Mouse (Mus musculus): ENCODE measurements around the gene 4933415A04Rik. TPM values are rescaled to one million over a fixed set of nuclear protein-coding genes. Genes with fewer than 3 reads are reported as not detected.
A peak's percentile ranks its signal among the peaks of the same experiment; 100 is the strongest.

4933415A04Rik gene
- total RNA-seq, 2 experiments from 2014 or later: 0.12 TPM; not detected in 1

DNA sequence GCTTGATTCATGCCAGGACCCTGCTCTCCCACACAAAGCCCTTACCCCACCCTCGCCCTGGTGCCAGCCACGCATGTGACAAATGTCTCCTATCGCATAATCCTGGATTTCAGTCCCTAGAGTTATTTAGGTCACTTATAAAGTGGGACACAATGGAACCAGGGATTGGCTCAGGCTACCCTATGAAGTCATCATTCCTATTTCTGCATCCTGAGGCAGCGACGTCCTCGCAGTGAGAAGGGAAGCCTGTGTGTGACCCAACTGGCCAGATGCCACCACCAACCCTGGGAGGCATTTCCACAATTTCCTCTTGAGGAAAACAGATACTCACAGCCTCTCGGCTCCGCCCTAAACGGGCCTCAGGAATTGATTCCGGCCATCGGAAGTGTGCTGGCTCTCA, 17.2 kb upstream of the 4933415A04Rik start:
- DNase-seq (ENCODE audit: low spot score): peak; percentile 68

DNA sequence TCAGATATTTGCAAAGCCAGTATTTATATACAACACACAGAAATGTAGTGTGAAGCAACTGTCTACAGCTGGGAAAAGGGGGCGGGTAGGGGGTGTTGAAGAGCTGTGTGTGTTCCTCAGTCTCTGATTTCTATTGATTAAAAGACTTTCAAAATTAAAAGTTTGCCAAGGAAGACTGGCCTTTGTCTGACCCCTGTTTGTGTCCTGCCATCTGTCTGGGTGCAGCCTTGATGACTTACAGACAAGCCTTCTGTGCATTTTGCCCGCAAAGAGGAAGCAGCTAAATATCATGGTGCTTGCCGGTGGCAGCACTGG, 11.8 kb upstream of the 4933415A04Rik start:
- no peak for DNase-seq (ENCODE audit: low spot score)

DNA sequence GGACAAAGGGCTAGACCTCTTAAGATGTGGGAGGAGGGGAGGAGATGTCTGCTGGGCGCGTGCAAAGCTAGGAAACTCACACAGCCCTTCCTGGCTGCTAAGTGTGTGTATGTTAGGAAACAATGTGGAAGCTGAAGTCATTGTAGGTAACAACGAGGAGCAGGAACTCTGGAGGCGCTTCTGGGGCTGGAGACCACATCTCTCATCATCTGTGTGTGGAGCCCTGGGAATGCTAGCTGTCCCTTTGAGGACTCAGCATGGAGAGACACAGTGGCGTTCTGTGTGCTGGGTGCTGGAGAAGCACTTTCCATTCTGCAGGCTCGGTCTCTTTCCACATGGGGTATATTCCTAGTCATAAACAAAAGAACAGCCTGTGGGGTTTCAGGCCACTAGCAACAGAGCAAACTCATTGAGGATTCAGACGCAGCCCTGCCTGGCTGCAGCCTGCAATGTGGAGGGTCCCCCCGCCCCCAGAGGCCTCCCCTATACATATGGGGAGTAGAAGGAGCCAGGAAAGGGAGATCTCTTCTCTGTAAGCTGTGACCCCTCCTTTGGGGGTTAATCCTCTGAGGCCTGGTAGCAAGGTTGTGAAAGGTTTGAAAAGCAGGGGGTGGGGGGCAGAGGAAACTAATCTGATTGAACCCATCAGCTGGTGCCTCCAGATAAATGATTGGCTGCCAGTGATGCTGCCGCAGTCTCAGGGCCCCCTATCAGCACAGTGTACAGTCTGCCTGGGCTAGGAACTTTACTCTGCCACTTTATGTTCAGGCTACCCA, 11.3 kb upstream of the 4933415A04Rik start:
- no peak for DNase-seq (ENCODE audit: low spot score)

DNA sequence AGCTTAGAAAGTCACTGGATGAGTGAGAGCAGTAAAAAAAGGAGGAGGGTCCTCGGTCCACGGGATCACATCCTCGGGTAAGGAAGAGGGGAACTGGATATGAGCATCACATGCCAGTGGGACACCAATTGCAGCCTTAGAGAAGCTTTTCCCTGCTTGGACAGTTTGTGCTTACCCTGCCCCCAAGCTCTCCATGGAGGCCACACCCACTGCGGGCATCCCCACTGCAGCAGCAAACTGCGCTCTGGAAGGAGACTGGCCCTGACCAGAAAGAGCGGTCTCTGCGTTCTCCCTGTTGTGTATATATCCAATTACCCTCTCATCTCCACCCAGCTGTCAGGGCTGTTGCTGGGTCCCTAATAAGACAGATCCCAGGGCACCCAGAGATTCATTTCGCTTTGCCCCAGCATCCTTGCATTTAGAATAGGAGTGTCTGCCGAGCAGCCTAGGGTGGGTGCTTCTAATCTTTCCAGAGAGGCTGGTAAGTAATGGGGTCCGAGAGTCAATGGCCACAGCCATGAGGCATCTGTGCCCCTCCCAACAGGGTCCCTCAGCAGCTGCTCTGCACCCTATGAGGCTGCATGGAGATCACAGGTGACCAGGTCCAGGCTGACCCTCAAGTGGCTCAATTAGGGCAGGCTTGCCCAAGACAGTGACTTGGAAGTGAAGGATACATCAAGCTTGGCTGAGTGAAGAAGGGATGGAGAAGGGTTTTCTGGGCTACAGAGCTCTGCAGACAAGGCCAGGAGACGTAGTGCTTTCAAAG, 8.9 kb upstream of the 4933415A04Rik start:
- no peak for DNase-seq (ENCODE audit: low spot score)

DNA sequence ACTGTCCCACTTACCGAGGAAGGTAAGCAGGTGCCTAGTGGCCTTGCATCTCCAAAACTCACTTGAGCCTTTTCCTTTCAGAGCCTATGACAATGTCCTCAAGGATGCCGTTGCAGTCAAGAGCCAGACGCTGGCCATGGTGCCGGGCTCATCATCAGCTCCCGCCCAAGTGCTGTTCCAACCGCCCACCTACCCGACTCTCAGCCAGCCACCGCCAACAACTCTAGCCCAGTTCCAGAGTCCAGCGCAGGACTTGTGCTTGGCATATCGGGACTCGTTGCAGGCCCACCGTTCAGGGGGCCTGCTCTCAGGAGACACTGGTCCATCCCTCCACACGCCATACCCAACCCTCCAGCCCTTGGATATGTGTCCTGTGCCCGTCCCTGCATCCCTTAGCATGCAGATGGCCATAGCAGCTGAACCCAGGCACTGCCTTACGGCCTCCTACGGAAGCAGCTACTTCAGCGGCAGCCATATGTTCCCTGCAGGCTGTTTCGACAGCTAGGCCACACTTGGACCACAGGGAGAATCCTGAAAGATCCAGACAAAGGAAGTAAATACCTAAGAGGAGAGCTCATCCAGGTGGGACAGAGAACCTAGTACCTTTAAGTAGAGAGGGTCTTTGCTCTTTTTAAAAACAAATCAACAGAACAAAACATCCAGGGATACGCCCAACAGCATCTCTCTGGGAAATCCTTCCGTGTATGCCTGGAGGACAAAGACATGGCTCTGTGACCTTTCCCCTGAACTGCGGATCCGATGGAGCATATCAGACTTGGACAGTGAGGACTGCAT, 1.4 kb upstream of the 4933415A04Rik start:
- no peak for DNase-seq (ENCODE audit: low spot score)

DNA sequence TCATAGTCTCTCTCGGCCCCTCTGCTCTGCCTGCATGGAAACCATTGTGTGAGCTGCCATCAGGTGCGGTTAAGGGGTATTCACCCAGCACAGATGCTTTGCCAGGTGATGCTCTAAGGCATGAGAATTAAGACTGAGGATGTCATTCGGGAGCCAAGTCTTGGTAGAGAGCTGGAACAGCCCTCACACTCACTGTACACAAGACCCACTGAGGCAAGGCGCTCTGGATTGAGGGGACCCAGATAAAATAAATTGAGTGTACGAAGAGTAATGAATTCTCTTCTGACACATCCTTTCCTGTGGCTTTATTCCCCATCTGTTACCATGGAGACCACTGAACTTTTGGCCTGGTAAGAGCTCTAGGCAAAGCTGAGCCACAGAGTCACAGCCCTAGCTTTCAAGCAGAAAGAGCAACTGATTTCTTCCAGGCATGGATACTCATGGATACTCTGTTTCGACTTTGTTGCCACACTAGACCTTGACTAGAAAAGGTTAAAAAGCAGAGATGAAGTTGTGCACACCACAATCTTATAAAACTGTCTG, 2.8 kb downstream of the 4933415A04Rik start:
- DNase-seq (ENCODE audit: low spot score): no peak

DNA sequence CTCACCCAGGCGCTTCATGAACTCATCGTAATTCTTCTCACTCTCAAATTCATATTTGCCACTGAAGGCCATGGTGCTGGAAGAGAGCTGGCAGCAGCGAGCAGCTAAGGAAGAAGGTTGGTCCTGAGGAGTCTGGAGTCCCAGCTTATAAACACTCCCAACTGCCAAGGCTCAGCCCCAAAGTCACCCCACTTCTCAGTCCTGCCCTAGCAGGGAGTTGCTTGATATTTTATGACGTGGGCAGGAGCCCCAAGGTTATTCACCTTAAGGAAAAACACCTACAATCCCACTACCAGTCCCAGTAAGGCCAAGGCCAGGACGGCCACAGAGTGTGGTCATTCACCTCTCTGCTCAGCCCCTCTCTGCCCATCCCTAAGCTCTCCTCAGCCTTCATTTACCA, 14.6 kb downstream of the 4933415A04Rik start, which contains the start of gene Fabp6:
Fabp6 (minus strand) TSS at position 101 of the 400 bp plus-strand sequence.
- DNase-seq (ENCODE audit: low spot score): no peak

DNA sequence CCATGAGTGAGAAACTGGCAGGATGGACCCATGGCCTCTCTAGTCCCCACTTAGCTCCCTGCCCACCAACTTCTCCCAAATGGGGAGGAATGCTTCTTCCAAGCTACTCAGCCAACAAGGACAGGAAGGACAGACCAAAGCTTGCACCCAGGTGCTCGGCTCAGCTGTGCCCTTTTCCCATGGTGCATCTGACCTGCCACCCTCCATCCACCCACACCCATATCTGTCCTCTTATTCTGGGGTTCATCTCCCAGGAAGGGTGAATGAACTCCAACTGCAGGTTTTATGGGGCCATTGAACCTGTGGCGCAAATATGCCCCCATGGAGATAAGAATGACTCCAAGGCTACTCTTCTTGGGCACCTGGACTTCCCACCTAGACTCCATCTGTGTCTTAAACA, 17.4 kb downstream of the 4933415A04Rik start:
- DNase-seq (ENCODE audit: low spot score): no peak

DNA sequence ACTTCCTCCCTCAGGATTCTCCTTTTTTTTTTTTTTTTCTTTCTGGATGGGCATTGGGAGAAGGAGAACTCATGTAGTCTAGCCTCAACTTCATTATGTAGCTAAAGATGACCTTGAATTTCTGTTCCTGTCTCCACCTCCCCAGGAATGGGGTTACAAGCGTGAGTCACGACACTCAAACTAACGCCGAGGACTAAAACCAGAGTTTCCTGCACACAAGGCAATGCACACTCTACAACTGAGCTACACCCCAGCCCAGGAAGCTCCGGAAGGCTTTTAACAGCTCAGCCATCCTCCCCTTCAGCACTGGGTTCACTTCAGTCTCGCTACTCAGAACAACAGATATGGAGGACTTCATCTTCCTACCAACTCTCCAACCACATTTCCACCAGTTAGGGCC, 18.1 kb downstream of the 4933415A04Rik start:
- no peak for DNase-seq (ENCODE audit: low spot score)

DNA sequence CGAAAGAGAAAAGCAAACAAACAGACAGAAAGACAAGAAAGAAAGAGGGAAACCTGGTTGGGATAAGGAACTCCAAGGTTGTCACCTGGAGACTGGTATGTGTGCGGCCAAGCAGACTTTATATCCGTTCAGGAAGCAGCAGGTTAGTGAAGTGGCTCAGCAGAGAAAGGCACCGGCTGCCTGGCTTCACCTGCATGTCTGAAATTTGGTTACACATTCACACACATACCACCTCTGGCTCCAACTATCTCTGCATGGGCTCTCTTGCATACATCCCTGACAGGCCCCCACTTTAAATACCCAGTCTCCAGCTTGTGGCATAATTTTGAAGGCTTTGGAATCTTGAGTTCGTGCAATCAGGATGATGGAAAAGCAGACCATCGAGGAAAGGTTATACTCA, 19.0 kb downstream of the 4933415A04Rik start:
- no peak for DNase-seq (ENCODE audit: low spot score)

DNA sequence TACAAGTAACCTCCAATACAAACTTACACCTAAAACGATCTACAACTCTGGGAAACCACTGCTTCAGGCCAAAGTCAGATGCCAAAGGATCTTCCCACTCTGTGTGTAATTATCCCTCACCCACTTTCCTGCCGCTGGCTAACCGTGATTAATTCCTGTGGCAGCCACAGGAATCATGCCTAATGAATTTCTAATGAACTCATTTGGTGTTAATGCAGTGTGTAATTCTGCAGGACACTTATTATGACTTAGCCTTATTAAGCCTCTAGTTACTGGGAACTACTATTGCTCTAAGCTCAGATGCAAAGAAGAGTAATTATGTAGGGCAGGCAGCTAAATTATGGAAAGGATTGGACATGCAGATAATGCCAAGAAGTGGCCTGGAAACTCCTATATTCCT, 21.6 kb downstream of the 4933415A04Rik start:
- no peak for DNase-seq (ENCODE audit: low spot score)

DNA sequence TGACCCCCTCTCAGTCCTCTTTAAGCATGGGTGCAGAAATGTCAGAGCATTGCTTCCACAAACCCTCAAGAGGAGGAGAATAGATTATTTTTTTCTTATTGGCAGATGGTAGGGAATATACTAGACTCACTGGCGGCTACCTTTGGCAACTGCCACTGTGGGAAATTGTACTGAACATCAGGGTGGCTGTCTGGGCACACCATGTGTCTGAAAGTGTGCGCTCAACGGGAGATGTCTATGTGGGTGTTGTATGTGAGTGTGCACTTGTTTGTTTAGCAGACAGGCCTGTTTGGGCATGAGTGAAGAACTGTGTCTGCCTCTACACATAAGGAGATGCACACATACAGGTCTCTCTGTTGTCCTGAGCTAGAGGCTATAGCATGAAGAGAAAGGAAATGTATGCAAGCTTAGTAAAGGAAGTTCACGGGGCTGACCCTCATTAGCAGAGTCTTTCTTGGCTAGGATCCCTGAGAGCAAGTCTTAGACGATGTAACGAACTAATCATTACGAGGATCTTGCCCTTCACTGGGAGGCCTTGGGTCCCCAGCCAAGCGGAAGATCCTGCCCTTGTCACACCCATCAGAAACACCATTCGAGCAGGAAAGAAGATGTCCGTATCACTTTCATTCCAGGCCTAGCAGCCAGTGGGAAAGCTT, 23.3 kb downstream of the 4933415A04Rik start:
- DNase-seq (ENCODE audit: low spot score): no peak

DNA sequence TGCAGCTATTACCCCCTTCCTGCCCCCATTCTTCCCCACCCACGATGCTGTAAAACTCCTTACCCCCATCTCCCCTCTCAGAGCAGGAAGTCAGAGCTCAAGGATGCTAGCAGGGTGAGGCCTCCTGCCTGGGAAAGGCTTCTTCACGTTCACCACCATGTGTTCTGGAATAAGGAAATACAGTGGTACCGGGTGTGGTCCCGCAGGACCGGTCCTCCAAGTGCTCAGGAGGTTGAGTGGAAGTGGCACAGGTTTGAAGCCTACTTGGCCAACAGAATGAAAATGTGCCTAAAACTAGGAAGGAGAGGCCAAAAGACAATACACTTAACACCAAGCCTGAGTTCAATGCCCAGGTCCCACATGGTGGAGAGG, 23.8 kb downstream of the 4933415A04Rik start:
- no peak for DNase-seq (ENCODE audit: low spot score)

DNA sequence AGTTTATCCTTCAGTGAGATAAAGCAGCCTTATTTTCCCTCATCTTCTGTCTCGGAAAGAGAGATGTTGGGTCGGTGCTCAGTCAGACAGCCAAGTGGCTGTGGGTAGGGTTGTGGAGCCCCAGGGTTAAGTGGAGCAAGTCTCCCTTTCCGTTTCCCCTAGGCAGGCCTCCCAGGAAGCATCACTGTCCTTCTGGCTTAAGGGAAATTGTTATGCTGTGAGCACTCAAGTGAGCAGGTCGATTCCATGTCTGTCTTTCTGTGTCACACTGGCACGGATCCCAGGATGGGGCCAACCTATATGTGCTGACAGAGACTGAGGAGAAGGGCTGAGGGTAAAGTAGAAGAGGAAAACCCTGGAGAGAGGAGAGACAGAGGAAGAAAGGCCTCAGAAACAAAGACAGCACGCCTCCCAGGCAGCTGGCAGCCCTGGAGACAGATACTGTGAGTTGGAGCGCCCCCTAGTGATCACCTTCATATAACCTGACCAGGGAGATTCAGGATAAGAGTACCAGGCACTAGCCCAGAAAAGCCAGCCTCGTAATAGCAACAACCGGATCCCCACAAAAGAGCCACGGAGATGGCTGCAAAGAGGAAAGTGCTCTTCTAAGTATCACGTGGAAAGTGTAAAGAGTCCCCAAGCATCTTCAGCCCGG, 26.1 kb downstream of the 4933415A04Rik start:
- DNase-seq (ENCODE audit: low spot score): peak; percentile 62

DNA sequence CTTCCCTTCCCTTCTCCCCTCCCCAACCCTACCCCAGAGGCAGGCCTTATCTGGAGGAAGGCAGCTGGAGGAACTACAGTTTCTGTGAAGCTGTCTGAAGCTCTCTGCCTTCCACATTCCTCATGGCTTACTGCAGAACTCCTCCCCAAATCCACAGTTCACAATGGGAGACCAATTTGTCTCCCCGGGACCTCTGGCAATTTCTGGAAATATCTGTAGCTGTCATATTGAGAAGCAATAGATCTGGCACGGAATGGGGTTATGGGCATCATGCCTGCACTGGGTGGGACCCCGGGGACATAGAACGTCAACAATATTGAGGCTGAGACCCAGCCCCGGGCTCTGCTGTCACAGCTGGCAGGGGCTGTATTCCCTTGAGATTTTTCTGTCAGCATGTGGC, 31.1 kb downstream of the 4933415A04Rik start:
- peak; percentile 9 for DNase-seq (ENCODE audit: low spot score)

DNA sequence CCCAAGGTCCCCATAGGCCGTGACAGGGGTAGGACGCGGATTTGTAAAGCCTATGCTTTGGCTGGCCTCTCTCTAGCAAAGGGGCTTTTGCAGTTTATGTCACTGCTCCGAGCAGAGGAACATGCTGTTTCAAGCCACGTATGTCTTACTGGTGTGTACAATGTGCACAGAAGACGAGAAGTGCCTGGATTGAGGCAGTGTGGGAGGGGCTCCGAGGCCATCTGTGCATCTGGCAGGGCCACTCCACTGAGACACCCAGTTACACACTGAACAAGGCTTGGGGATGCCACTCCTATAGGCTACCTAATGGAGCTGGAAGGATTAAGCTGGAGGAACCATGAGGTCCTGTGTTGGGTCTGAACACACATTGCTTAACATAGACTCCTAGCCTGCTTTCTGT, 31.6 kb downstream of the 4933415A04Rik start:
- DNase-seq (ENCODE audit: low spot score): no peak

DNA sequence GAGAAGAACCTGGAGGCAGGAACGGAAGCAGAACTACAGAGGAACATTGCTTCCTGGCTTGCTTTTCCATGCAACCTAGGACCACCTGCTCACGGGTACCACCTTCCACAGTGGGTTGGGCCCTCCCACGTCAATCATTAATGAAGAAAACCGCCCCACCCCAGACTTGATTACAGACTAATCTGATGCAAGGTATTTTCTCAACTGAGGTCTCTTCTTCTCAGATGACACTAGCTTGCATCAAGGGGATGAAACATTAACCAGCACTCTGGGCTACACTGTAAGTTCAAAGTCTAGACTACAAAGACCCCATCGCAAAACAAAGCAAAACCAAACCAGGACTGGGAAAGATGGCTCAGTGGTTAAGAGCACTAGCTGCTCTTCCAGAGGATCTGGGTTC, 34.9 kb downstream of the 4933415A04Rik start:
- DNase-seq (ENCODE audit: low spot score): no peak

DNA sequence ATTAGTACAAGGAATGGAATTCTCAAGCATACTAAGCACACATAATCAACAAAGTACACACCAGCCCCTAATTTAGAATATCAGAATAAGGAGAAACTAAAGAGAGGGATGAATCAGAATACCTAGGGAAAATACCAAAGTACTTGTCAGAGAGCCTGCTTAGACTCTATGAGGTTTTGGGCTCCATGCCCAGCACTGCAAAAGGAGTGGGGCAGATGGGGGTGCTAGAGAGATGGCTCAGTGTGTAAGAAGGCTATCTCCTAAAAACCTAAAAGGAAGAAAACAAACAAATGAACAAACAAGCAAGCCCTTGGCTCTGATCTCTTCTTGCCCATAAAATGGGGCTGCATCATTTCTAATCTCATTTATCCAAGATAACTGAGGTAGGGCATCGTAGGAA, 37.5 kb downstream of the 4933415A04Rik start:
- DNase-seq (ENCODE audit: low spot score): no peak

DNA sequence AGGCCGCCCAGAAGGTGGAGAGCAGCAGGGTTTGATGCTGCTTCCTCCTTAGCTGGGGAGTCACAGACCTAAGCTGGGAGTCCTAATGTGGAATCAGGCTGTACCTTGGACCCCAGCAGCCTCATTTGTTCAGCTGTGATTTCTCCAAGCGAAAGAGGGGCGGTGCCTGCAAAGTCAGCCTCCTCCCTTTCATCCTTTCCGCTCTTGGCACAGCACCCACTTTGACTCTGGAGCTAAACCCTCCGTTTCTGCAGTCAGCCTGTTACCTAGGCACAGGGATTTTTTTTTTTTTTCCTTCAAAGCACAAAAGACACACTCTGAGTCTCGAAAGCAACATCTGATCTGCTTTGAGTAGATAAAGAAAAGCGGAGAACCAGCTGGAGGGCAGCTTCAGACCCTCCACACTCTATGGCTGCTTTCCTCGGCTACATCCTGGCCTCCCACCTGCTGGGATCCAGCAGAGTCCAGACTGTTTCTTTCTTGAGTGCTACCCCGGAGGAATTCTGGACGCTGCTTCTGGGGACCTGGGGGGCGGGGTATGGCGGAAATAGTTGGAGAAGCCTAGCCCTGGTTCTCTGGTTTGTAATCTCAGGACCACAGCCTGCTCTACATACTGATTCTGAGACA, 39.6 kb downstream of the 4933415A04Rik start:
- no peak for DNase-seq (ENCODE audit: low spot score)

DNA sequence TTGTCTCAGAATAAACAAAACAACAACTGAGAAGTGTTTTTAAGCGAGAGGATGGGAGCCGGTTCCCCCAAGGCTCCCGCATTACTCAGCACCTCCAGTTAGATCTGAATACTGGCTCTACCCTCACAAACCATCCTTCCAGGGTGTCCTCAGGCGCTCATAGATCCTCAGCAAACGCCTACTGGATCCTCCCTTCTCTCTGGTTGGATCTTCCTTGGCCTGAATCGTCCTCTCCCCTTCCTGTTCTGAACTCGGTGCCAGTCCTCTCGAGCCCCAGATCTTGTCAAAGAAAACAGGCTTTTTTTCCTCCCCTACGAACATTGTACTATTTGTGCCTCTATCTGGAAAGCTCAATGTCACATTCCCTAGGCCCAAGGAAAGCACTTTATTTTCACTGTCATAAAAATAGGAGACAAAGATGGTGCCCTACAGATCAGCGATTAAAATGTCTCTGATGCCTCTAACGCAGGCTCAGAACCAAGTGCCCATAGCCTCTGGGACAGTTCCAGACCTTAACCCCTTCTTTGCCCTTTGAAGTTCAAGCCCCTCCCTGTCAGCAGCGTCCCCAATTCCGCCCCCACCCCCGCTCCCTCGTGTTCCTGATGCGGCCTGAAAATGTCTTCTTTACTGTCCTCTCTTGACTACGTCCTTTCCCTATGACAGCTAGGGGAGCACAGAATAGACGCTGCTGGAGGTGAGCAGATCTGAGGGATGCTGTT, 40.2 kb downstream of the 4933415A04Rik start:
- no peak for DNase-seq (ENCODE audit: low spot score)
